Mouse (Mus musculus): ENCODE results near the gene Gm19668. TPM values are rescaled to one million over a fixed set of nuclear protein-coding genes. Genes with fewer than 3 reads are reported as not detected.

Gm19668 gene
- not detected in 2 replicates for polyA plus RNA-seq (2014; fragmentation: Nextera tagmentation; extraction: Ambion mirVana)

- Histone ChIP-seq H3K9me3 (ENCODE audit: control insufficient read depth, low read length) (no peaks in the 10 kb centered on the region), H3K9ac (replicated peaks; ENCODE audit: low read length) (no peak within 1 kb of the TSS), H3K4me2 (ENCODE audit: low read length) (no peak within 1 kb of the TSS), H3K27ac (replicated peaks; ENCODE audit: low read depth, low read length) (peak within 1 kb of the TSS; percentile 37; the same call in 1 of the 2 replicates), H3K27me3 (ENCODE audit: control insufficient read depth, insufficient read depth, low read length) (no peaks in the 10 kb centered on the region), H3K36me3 (ENCODE audit: control insufficient read depth, insufficient read depth, low read length) (no peaks in the 10 kb centered on the region), H3K4me3 (replicated peaks; ENCODE audit: low read depth, low read length) (no peak within 1 kb of the TSS), H3K4me1 (ENCODE audit: control insufficient read depth, insufficient read depth, low read length) (no peaks in the 10 kb centered on the region)
- DNase-seq = no peak
- 0 out of 2 replicates have a peak, but pooled peaks have one; percentile 17 for ATAC-seq (ENCODE audit: low FRiP score, low TSS enrichment)
- WGBS = 67% methylated on average over 8 of the region's 8 CpGs
These were observed at the start of gene Gm19668 for GRCm38 (mm10) chr10:77798921-77799508. TSS of gene Gm19668 (minus strand) at chr10:77799133.

- Histone ChIP-seq H3K9ac (replicated peaks; ENCODE audit: low read length) (no peak overlapping the region), H3K9me3 (ENCODE audit: control insufficient read depth, low read length) (peaks cover 15% of the 10 kb centered on the region), H3K4me2 (ENCODE audit: low read length) (no peak overlapping the region), H3K36me3 (ENCODE audit: control insufficient read depth, insufficient read depth, low read length) (no peaks in the 10 kb centered on the region), H3K4me1 (ENCODE audit: control insufficient read depth, insufficient read depth, low read length) (no peaks in the 10 kb centered on the region), H3K4me3 (replicated peaks; ENCODE audit: low read depth, low read length) (no peak overlapping the region), H3K27me3 (ENCODE audit: control insufficient read depth, insufficient read depth, low read length) (no peaks in the 10 kb centered on the region), H3K27ac (replicated peaks; ENCODE audit: low read depth, low read length) (no peak overlapping the region)
- DNase-seq (no peak), ATAC-seq (ENCODE audit: low FRiP score, low TSS enrichment) (no peak)
- 72% methylated on average over 2 of the region's 2 CpGs for WGBS
These were observed 48.6 kb upstream of the Gm19668 start for GRCm38 (mm10) chr10:77847538-77847937.

- no peaks in the 10 kb centered on the region for H3K27me3 ChIP-seq (ENCODE audit: control insufficient read depth, insufficient read depth, low read length)
- no peak for ATAC-seq (ENCODE audit: low FRiP score, low TSS enrichment)
These were observed 48.0 kb upstream of the Gm19668 start for GRCm38 (mm10) chr10:77846961-77847360.

GRCm38 (mm10) chr10:77846503-77846902 is 47.6 kb upstream of the Gm19668 start, which contains the start of gene Gm36176:
TSS of gene Gm36176 (plus strand) at chr10:77846803.
- no peak for DNase-seq

More at GRCm38 (mm10) chr10:77846961-77847360, 48.0 kb upstream of the Gm19668 start:
- Histone ChIP-seq H3K27ac (replicated peaks; ENCODE audit: low read depth, low read length) (no peak overlapping the region), H3K9me3 (ENCODE audit: control insufficient read depth, low read length) (peaks cover 15% of the 10 kb centered on the region), H3K36me3 (ENCODE audit: control insufficient read depth, insufficient read depth, low read length) (no peaks in the 10 kb centered on the region), H3K4me2 (ENCODE audit: low read length) (no peak overlapping the region), H3K9ac (replicated peaks; ENCODE audit: low read length) (no peak overlapping the region), H3K4me1 (ENCODE audit: control insufficient read depth, insufficient read depth, low read length) (no peaks in the 10 kb centered on the region), H3K4me3 (replicated peaks; ENCODE audit: low read depth, low read length) (no peak overlapping the region)
- no peak for DNase-seq
- 7% methylated on average over 2 of the region's 2 CpGs for WGBS

GRCm38 (mm10) chr10:77839006-77839405 is 40.1 kb upstream of the Gm19668 start:
- DNase-seq (no peak), ATAC-seq (ENCODE audit: low FRiP score, low TSS enrichment) (no peak)
- Histone ChIP-seq H3K36me3 (ENCODE audit: control insufficient read depth, insufficient read depth, low read length) (no peaks in the 10 kb centered on the region), H3K9ac (replicated peaks; ENCODE audit: low read length) (no peak overlapping the region), H3K4me1 (ENCODE audit: control insufficient read depth, insufficient read depth, low read length) (no peaks in the 10 kb centered on the region), H3K4me2 (ENCODE audit: low read length) (no peak overlapping the region), H3K27me3 (ENCODE audit: control insufficient read depth, insufficient read depth, low read length) (no peaks in the 10 kb centered on the region), H3K9me3 (ENCODE audit: control insufficient read depth, low read length) (peaks cover 9% of the 10 kb centered on the region; the same call in 1 of the 2 replicates), H3K4me3 (replicated peaks; ENCODE audit: low read depth, low read length) (no peak overlapping the region), H3K27ac (replicated peaks; ENCODE audit: low read depth, low read length) (no peak overlapping the region)
- WGBS = 83% methylated on average over 6 of the region's 6 CpGs

More at GRCm38 (mm10) chr10:77846503-77846902, 47.6 kb upstream of the Gm19668 start, which contains the start of gene Gm36176:
- Histone ChIP-seq H3K27ac (replicated peaks; ENCODE audit: low read depth, low read length) (no peak within 1 kb of the TSS), H3K4me1 (ENCODE audit: control insufficient read depth, insufficient read depth, low read length) (no peaks in the 10 kb centered on the region), H3K4me3 (replicated peaks; ENCODE audit: low read depth, low read length) (no peak within 1 kb of the TSS), H3K9ac (replicated peaks; ENCODE audit: low read length) (no peak within 1 kb of the TSS), H3K27me3 (ENCODE audit: control insufficient read depth, insufficient read depth, low read length) (no peaks in the 10 kb centered on the region), H3K9me3 (ENCODE audit: control insufficient read depth, low read length) (peaks cover 15% of the 10 kb centered on the region), H3K36me3 (ENCODE audit: control insufficient read depth, insufficient read depth, low read length) (no peaks in the 10 kb centered on the region), H3K4me2 (ENCODE audit: low read length) (no peak within 1 kb of the TSS)
- 71% methylated on average over 3 of the region's 3 CpGs for WGBS
- ATAC-seq (ENCODE audit: low FRiP score, low TSS enrichment) = no peak

- H3K27me3 ChIP-seq (ENCODE audit: control insufficient read depth, insufficient read depth, low read length) = no peaks in the 10 kb centered on the region
- H3K4me3 ChIP-seq (replicated peaks; ENCODE audit: low read depth, low read length) = no peak within 1 kb of the TSS
- ATAC-seq (ENCODE audit: low FRiP score, low TSS enrichment) (no peak), DNase-seq (no peak)
- no peak within 1 kb of the TSS for H3K4me2 ChIP-seq (ENCODE audit: low read length)
- no peaks in the 10 kb centered on the region for H3K4me1 ChIP-seq (ENCODE audit: control insufficient read depth, insufficient read depth, low read length)
- H3K9ac ChIP-seq (replicated peaks; ENCODE audit: low read length) = no peak within 1 kb of the TSS
- H3K36me3 ChIP-seq (ENCODE audit: control insufficient read depth, insufficient read depth, low read length) = no peaks in the 10 kb centered on the region
- WGBS = 75% methylated on average over 9 of the region's 9 CpGs
- H3K27ac ChIP-seq (replicated peaks; ENCODE audit: low read depth, low read length) = no peak within 1 kb of the TSS
- H3K9me3 ChIP-seq (ENCODE audit: control insufficient read depth, low read length) = no peaks in the 10 kb centered on the region
These were observed 36.7 kb upstream of the Gm19668 start, which contains the start of gene Krtap10-10 for GRCm38 (mm10) chr10:77835647-77836046. TSS of gene Krtap10-10 (plus strand) at chr10:77835947.

- Histone ChIP-seq H3K36me3 (ENCODE audit: control insufficient read depth, insufficient read depth, low read length) (no peaks in the 10 kb centered on the region), H3K9me3 (ENCODE audit: control insufficient read depth, low read length) (no peaks in the 10 kb centered on the region), H3K4me3 (replicated peaks; ENCODE audit: low read depth, low read length) (no peak within 1 kb of the TSS), H3K27ac (replicated peaks; ENCODE audit: low read depth, low read length) (no peak within 1 kb of the TSS), H3K27me3 (ENCODE audit: control insufficient read depth, insufficient read depth, low read length) (no peaks in the 10 kb centered on the region), H3K9ac (replicated peaks; ENCODE audit: low read length) (no peak within 1 kb of the TSS), H3K4me2 (ENCODE audit: low read length) (no peak within 1 kb of the TSS), H3K4me1 (ENCODE audit: control insufficient read depth, insufficient read depth, low read length) (no peaks in the 10 kb centered on the region)
- 72% methylated on average over 6 of the region's 6 CpGs for WGBS
- ATAC-seq (ENCODE audit: low FRiP score, low TSS enrichment) = no peak
- no peak for DNase-seq
These were observed 28.0 kb upstream of the Gm19668 start, which contains the start of gene Krtap10-4 for GRCm38 (mm10) chr10:77826951-77827350. TSS of gene Krtap10-4 (minus strand) at chr10:77827095.

- H3K9me3 ChIP-seq (ENCODE audit: control insufficient read depth, low read length) = no peaks in the 10 kb centered on the region
- no peak overlapping the region for H3K4me3 ChIP-seq (replicated peaks; ENCODE audit: low read depth, low read length)
- no peaks in the 10 kb centered on the region for H3K27me3 ChIP-seq (ENCODE audit: control insufficient read depth, insufficient read depth, low read length)
- ATAC-seq (ENCODE audit: low FRiP score, low TSS enrichment) (no peak), DNase-seq (peak; percentile 46)
- no peaks in the 10 kb centered on the region for H3K36me3 ChIP-seq (ENCODE audit: control insufficient read depth, insufficient read depth, low read length)
- H3K4me1 ChIP-seq (ENCODE audit: control insufficient read depth, insufficient read depth, low read length) = no peaks in the 10 kb centered on the region
- H3K27ac ChIP-seq (replicated peaks; ENCODE audit: low read depth, low read length) = no peak overlapping the region
- 29% methylated on average over 4 of the region's 4 CpGs for WGBS
- no peak overlapping the region for H3K4me2 ChIP-seq (ENCODE audit: low read length)
- H3K9ac ChIP-seq (replicated peaks; ENCODE audit: low read length) = no peak overlapping the region
These were observed 20.3 kb upstream of the Gm19668 start for GRCm38 (mm10) chr10:77819203-77819602.

GRCm38 (mm10) chr10:77818523-77818922 is 19.6 kb upstream of the Gm19668 start:
- WGBS = 97% methylated on average over 4 of the region's 4 CpGs
- H3K4me3 ChIP-seq (replicated peaks; ENCODE audit: low read depth, low read length) = no peak overlapping the region
- ATAC-seq (ENCODE audit: low FRiP score, low TSS enrichment) (peak; percentile 37; the same call in 1 of the 2 replicates), DNase-seq (no peak)
- 0 out of 2 replicates have a peak overlapping the region, but pooled peaks have one; percentile 26 for H3K27ac ChIP-seq (replicated peaks; ENCODE audit: low read depth, low read length)
- no peak overlapping the region for H3K9ac ChIP-seq (replicated peaks; ENCODE audit: low read length)
- no peaks in the 10 kb centered on the region for H3K36me3 ChIP-seq (ENCODE audit: control insufficient read depth, insufficient read depth, low read length)
- no peaks in the 10 kb centered on the region for H3K4me1 ChIP-seq (ENCODE audit: control insufficient read depth, insufficient read depth, low read length)
- H3K27me3 ChIP-seq (ENCODE audit: control insufficient read depth, insufficient read depth, low read length) = no peaks in the 10 kb centered on the region
- no peak overlapping the region for H3K4me2 ChIP-seq (ENCODE audit: low read length)
- no peaks in the 10 kb centered on the region for H3K9me3 ChIP-seq (ENCODE audit: control insufficient read depth, low read length)
